Comparison of ENCODE assay signal across 17 mouse cellular contexts in the genomic region with DNA sequence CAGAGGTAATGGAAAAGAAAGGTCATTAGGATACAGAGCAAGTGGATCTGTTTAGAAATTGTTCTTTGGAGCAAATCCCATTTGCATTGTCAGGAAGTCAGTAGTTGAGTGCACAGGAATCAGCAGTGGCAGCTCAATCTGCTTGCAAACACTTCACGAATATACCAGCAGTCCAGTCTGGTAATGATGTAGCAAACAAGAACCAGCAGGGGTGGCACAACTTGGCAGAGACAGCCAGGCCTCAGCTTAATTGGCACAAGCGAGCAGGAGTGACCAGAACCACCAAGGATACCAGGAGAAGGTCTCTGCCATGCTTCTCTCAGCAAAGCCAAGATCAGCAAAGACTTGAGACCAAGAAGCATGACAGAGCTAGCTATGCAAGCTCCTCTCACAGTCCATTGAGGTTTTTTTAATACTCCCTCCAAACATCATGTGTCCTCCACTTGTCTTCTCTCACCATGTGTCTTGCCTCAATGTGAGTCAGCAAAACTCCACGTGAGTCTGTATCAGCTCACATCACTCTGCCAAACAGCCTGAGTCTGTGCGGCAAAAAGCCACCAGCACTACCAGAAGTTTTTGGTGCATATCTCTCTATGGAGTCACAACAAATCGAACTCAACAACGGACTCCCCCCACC.
DNase-seq lines count a peak whose midpoint lies in the region; ATAC-seq lines count a peak whose summit lies in the region.
"Had no signal": no experiment of that assay in that cellular context is flagged by ENCODE, and none has a peak within 500 bp of the region (broad histone marks: within the 10 kb centered on the region; RNA-seq: fewer than 3 reads in every experiment).

No protein-coding gene starts in this region.

- no peaks in the 10 kb centered on the region for H3K9me3 ChIP-seq in forebrain, embryonic 13.5 days (replicated peaks)
- H3K9me3 ChIP-seq: heart, embryonic 15.5 days; hindbrain, embryonic 15.5 days; liver, embryonic 12.5 days; stomach, embryonic 15.5 days had no signal

- H3K9ac ChIP-seq in forebrain, embryonic 13.5 days: no peak overlapping the region
- H3K9ac ChIP-seq: forebrain, postnatal 0 days; heart, embryonic 15.5 days; hindbrain, embryonic 15.5 days; liver, embryonic 12.5 days; midbrain, embryonic 13.5 days; stomach, embryonic 15.5 days had no signal

- no peaks in the 10 kb centered on the region for H3K27me3 ChIP-seq in forebrain, embryonic 13.5 days
- H3K27me3 ChIP-seq: heart, embryonic 15.5 days; hindbrain, embryonic 15.5 days; liver, embryonic 12.5 days; midbrain, embryonic 13.5 days; stomach, embryonic 15.5 days had no signal

- H3K4me1 ChIP-seq in forebrain, embryonic 13.5 days: no peaks in the 10 kb centered on the region
- H3K4me1 ChIP-seq: heart, embryonic 15.5 days; hindbrain, embryonic 15.5 days; liver, embryonic 12.5 days; midbrain, embryonic 13.5 days; stomach, embryonic 15.5 days had no signal

- H3K4me2 ChIP-seq in forebrain, embryonic 13.5 days: no peak overlapping the region
- H3K4me2 ChIP-seq: heart, embryonic 15.5 days; hindbrain, embryonic 15.5 days; liver, embryonic 12.5 days; midbrain, embryonic 13.5 days; stomach, embryonic 15.5 days had no signal

- peak; percentile 64 to 76 for DNase-seq in cerebellum, postnatal 25 days
- DNase-seq in cerebellum, adult 11 months: no peak
- peak; percentile 13 for DNase-seq in 3T3-L1 (ENCODE audit: low read depth, low spot score)
- DNase-seq in Muller cell, postnatal 12 days (ENCODE audit: inconsistent ontology term): peak; percentile 73
- DNase-seq in fibroblast of lung, adult 2 months (ENCODE audit: low read depth): peak; percentile 29
- DNase-seq in gastrocnemius, postnatal 14 days: no peak
- DNase-seq: forebrain, postnatal 0 days; gastrocnemius, postnatal 36 days; thymus, postnatal 36 days had no signal

- WGBS in forebrain, embryonic 13.5 days: 80% methylated on average over 6 of the region's 6 CpGs

- H3K4me3 ChIP-seq in forebrain, embryonic 13.5 days: no peak overlapping the region
- H3K4me3 ChIP-seq: heart, embryonic 15.5 days; hindbrain, embryonic 15.5 days; layer of hippocampus, adult 2 months; liver, embryonic 12.5 days; midbrain, embryonic 13.5 days; stomach, embryonic 15.5 days had no signal

- H3K27ac ChIP-seq in forebrain, embryonic 13.5 days: no peak overlapping the region
- H3K27ac ChIP-seq: heart, embryonic 15.5 days; hindbrain, embryonic 15.5 days; layer of hippocampus, adult 2 months; liver, embryonic 12.5 days; midbrain, embryonic 13.5 days; stomach, embryonic 15.5 days had no signal

- no peak for ATAC-seq in forebrain, embryonic 13.5 days
- ATAC-seq: forebrain, postnatal 0 days; liver, embryonic 12.5 days; lung, postnatal 0 days; midbrain, embryonic 13.5 days had no signal

- intact Hi-C loops in gastrocnemius, postnatal 14 days (cut with DNase I; ENCODE audit: low total_unique reads): no loop called here

- no peaks in the 10 kb centered on the region for H3K36me3 ChIP-seq in forebrain, embryonic 13.5 days (ENCODE audit: poor library complexity, severe bottlenecking)
- H3K36me3 ChIP-seq: heart, embryonic 15.5 days; hindbrain, embryonic 15.5 days; liver, embryonic 12.5 days; midbrain, embryonic 13.5 days; stomach, embryonic 15.5 days had no signal

Comparison
In these comparisons a context has a peak if more than half of its experiments do, and no peak if none do; other contexts are left out.
1. DNase-seq: peak in cerebellum, postnatal 25 days (2 of 2), 3T3-L1 (single experiment), Muller cell, postnatal 12 days (single experiment) and fibroblast of lung, adult 2 months (single experiment); none in cerebellum, adult 11 months (single experiment) and gastrocnemius, postnatal 14 days (single experiment).